Mouse (Mus musculus) ovary, adult 10 weeks (tissue): ENCODE measurements around the gene Sec22b. TPM values are rescaled to one million over a fixed set of nuclear protein-coding genes. Genes with fewer than 3 reads are reported as not detected.

Experiments
- polyA plus RNA-seq: library from polyadenylated mRNA; stranded (reverse); fragments of 350-450 nt; fragmentation: Illumina TruSeq; extraction: RNeasy Lipid Tissue Mini Kit (QIAGEN cat#74804); gene quantifications from one replicate; pipeline ENCODE4 v1.2.3, GENCODE M21; 2014

The Sec22b gene
- polyA plus RNA-seq: 96.2 TPM

DNA sequence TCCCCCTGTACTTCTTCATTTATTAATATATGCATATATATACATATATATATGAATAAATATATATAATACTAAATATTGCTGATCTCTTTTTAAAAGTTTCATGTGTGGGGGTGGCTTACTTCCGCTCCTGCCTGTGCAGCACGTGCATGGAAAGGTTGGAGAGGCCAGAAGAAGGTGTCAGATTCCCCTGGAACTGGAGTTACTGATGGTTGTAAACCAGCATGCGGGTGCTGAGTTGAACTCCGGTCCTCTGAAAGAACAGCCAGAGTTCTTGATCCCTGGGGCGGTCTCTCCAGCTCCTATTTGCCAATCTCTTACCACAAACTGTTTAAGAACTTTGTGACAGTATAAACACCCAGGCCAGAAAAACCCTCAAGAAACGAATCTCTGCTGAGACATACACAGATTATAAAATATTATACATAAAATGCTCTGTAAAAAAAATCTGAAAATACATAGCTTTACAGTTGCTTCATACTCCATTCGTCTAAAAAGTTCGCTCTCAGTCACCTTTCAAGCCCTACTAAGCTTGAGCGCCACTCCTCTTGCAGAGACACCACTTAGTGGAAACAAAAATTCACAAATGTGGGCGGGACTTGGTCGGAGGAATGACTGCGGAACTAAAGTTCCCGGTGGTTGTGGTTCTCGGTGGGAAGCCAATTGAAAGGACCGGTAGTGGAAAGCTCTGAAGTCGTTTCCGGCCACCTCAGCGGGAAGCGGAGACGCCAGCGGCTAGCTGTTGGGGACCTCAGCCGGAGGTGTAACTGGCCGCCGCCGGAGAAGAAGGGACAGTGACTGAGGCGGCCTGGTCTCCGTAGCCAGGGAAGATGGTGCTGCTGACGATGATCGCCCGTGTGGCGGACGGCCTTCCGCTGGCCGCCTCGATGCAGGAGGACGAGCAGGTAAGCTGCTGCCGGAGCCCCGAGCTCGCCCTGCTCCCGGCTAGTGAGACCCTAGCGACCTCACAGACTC is at the start of gene Sec22b:
Gene Sec22b, plus strand, starts transcription at position 675 of the 975 bp plus-strand sequence.

DNA sequence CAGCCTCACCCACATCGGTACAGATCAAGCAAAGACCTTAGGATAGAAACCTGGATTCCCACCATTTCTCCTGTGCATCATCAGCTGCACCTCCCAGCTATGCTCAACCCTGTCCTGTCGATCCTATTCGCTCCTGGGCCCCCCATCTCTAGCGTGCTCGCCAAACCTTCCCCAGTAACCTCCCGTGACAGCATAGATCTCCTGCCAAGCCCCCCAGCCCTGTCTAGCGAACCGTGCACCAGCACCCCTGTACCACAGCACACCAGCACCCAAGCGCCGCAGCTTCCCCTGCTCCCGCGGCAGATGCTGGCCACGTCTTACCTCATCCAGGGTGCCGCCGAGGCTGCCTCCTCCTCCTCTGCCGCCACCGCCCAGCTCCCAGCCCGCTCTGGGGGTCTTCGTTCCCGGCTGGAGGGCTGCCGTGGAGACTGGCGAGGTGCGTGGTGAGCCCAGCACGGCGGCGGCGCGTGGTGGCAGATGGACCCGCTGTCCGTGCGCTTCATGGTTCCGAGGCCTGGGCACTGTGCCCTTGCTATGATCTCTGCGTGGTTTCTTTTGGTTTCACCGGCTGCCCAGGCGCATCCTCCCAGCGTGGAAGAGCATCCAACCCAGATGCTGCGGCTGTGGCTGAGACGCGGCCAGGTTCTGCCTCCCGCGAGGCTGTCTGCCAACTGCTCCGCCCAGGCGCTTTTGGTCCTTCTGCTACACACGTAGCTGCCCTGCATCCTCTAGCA is 12.7 kb upstream of the Sec22b start, which contains the start of gene Pde4dip:
Gene Pde4dip, minus strand, starts transcription at position 540 of the 734 bp plus-strand sequence.

Other genes starting within 250 kb of the Sec22b start
- 52.0 TPM for gene Prkab2, start 243.0 kb upstream of the Sec22b start, polyA plus RNA-seq
- not detected for gene Gm17651, start 226.5 kb upstream of the Sec22b start, polyA plus RNA-seq
- 27.4 TPM for gene Pde4dip, start 12.5 kb upstream of the Sec22b start, polyA plus RNA-seq
- 14.9 TPM for gene Notch2, start 112.3 kb downstream of the Sec22b start, polyA plus RNA-seq